Mouse (Mus musculus) lung, postnatal 0 days (tissue): Measurements from ENCODE around the gene Hsd17b1. TPM values are rescaled to one million over a fixed set of nuclear protein-coding genes. Genes with fewer than 3 reads are reported as not detected.

Experiments used
- ATAC-seq: fragments of 200-750 bp; cut with Nextera tagmentation; 2 replicates; pipeline ENCODE4 v1.8.0; 2017; ENCODE audit warnings: moderate library complexity
- DNase-seq: peaks from one replicate; pipeline ENCODE4 v3.0.0-alpha.2; 2016; ENCODE audit warnings: low spot score
- H3K27ac ChIP-seq: fragments of 300-500 bp; sonication (generic); 2 replicates; pipeline ENCODE4 v1.5.1; 2014; ENCODE audit warnings: antibody characterized with exemption, mild to moderate bottlenecking, low read length, mixed read lengths
- H3K27me3 ChIP-seq: fragments of 300-500 bp; sonication (generic); replicated peaks from 2 replicates; pipeline ENCODE4 v1.6.1; 2014; ENCODE audit warnings: low read length, mixed read lengths; ENCODE audit not compliant: insufficient read depth
- H3K36me3 ChIP-seq: fragments of 300-500 bp; sonication (generic); 2 replicates; pipeline ENCODE4 v1.6.1; 2014; ENCODE audit warnings: low read length, mixed read lengths; ENCODE audit not compliant: insufficient read depth
- H3K4me1 ChIP-seq: fragments of 300-500 bp; sonication (generic); 2 replicates; pipeline ENCODE4 v1.6.1; 2014; ENCODE audit warnings: antibody characterized with exemption, low read depth, low read length, mixed read lengths; ENCODE audit not compliant: insufficient read depth
- H3K4me2 ChIP-seq: fragments of 300-500 bp; sonication (generic); replicated peaks from 2 replicates; pipeline ENCODE4 v1.6.1; 2014; ENCODE audit warnings: low read depth, mild to moderate bottlenecking, low read length, moderate library complexity, mixed read lengths
- H3K4me3 ChIP-seq: fragments of 300-500 bp; sonication (generic); 2 replicates; pipeline ENCODE4 v1.5.1; 2014; ENCODE audit warnings: low read depth, low read length
- H3K9ac ChIP-seq: fragments of 300-500 bp; sonication (generic); replicated peaks from 2 replicates; pipeline ENCODE4 v1.6.1; 2014; ENCODE audit warnings: low read depth, mild to moderate bottlenecking
- H3K9me3 ChIP-seq: fragments of 300-500 bp; sonication (generic); 2 replicates; pipeline ENCODE4 v1.6.1; 2016; ENCODE audit warnings: low read length, mixed read lengths
- CTCF ChIP-seq: IDR thresholded peaks from 2 replicates; pipeline ENCODE4 v1.5.1; 2016; ENCODE audit warnings: antibody characterized with exemption, mild to moderate bottlenecking
- EP300 ChIP-seq: IDR thresholded peaks from 2 replicates; pipeline ENCODE4 v1.6.1; 2016; ENCODE audit warnings: antibody characterized with exemption, mild to moderate bottlenecking, control low read depth
- WGBS: fragments of 180-500 bp; shearing (Covaris S2); extraction: QIAGEN DNeasy Blood & Tissue Kit; methylation state at CpG from one replicate; pipeline ENCODE4 v1.1.7; 2014; 5-methylcytosine and 5-hydroxymethylcytosine counted together
- polyA plus RNA-seq: library from polyadenylated mRNA; unstranded; fragments of >200 nt; fragmentation: Nextera tagmentation; extraction: Ambion mirVana; gene quantifications from 2 replicates; pipeline ENCODE4 v1.2.1, GENCODE M21; 2015

Gene Hsd17b1
- polyA plus RNA-seq, 1 experiment from 2014 or later: 0.17 TPM

DNA sequence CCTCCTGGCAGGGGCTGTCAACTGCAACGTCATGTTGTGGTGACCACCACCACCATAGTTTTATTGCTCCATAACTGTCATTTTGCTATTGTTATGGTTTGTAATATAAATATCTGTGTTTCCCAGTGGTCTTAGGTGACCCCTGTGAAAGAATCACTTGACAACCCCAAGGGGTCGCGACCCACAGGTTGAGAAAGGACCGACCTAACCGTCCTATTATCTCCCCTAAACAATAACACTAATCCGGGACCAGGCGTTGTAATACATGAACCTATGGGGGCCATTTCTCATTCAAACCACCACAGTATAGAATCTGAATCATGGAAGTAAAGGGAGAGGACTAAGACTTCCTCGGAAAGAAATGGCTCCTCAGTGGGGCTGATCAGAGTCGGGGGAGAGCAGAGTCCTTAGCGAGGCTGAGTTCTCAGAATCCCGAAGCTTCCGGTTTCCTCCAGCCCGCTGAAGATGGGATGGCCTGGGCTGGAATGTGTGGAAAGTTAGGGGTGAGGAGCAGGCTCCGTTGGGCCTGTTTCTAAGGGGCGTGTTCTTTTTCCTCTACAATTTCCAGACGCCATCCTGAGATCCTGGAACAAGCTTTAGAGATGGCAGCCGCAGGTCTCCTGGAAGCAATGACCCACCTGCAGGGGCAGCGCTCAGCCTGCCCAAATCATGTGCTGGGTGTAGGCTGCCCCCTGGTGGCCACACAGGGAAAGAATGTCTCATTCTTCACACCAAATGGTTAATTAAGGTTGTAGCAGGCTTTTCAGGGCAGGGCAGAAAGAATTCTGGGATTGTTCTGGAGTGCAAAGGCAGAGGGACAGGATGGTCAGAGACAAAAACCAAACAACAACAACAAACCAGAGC lies 11.4 kb upstream of the Hsd17b1 start:
- Histone ChIP-seq H3K4me1 (peaks cover 30% of the 10 kb centered on the region), H3K36me3 (no peaks in the 10 kb centered on the region), H3K4me2 (peak overlapping the region; percentile 37; the same call in 1 of the 2 replicates), H3K27ac (peak overlapping the region; percentile 55), H3K4me3 (0 out of 2 replicates have a peak overlapping the region, but pooled peaks have one; percentile 2), H3K9ac (no peak overlapping the region), H3K27me3 (no peaks in the 10 kb centered on the region), H3K9me3 (no peaks in the 10 kb centered on the region)
- TF ChIP-seq CTCF (peak; percentile 99), EP300 (no peak)
- ATAC-seq: no peak
- peak; percentile 87 for DNase-seq
- WGBS: 18% methylated on average over 18 of the region's 18 CpGs

- no peak within 1 kb of the TSS for H3K27ac ChIP-seq
- TF ChIP-seq EP300: no peak
- ATAC-seq: peak; percentile 94
- H3K4me1 ChIP-seq: 0 out of 2 replicates have a peak, but pooled peaks cover 3% of the 10 kb centered on the region
- peak within 1 kb of the TSS; percentile 56 for H3K9ac ChIP-seq
- peak; percentile 96 for DNase-seq
- H3K9me3 ChIP-seq: no peaks in the 10 kb centered on the region
- H3K4me2 ChIP-seq: peak within 1 kb of the TSS; percentile 99
- H3K4me3 ChIP-seq: peak within 1 kb of the TSS; percentile 61
- 4% methylated on average over 35 of the region's 35 CpGs for WGBS
- no peaks in the 10 kb centered on the region for H3K36me3 ChIP-seq
- no peaks in the 10 kb centered on the region for H3K27me3 ChIP-seq
Observed at GRCm38 (mm10) chr11:101069391-101070188, 8.6 kb upstream of the Hsd17b1 start, which contains the start of gene Naglu. Gene Naglu (plus strand): TSS chr11:101070012.

- no peak overlapping the region for H3K27ac ChIP-seq
- H3K4me3 ChIP-seq: peak overlapping the region; percentile 61
- H3K4me1 ChIP-seq: 0 out of 2 replicates have a peak, but pooled peaks cover 3% of the 10 kb centered on the region
- H3K36me3 ChIP-seq: no peaks in the 10 kb centered on the region
- WGBS: under 1% methylated on average over 23 of the region's 36 CpGs
- no peaks in the 10 kb centered on the region for H3K9me3 ChIP-seq
- ATAC-seq: peak; percentile 67
- peak overlapping the region; percentile 56 for H3K9ac ChIP-seq
- no peaks in the 10 kb centered on the region for H3K27me3 ChIP-seq
- peak; percentile 42 for DNase-seq
- TF ChIP-seq CTCF (no peak), EP300 (no peak)
- peak overlapping the region; percentile 99 for H3K4me2 ChIP-seq
Observed at GRCm38 (mm10) chr11:101070189-101070527, 8.1 kb upstream of the Hsd17b1 start.

DNA sequence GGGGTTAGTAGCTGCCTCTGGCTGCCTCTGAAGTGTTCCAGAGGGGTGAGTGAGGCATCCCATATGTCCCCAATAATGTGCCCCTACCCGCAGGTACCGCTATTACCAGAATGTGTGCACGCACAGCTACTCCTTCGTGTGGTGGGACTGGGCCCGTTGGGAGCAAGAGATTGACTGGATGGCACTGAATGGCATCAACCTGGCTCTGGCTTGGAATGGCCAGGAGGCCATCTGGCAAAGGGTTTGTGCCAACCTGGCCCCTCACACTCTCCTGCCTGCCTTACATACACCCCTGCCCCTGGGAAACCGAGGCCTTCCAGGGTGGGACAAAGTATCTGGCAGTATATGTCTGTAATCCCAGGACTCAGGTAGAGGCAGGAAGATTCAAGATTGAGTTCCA lies 7.2 kb upstream of the Hsd17b1 start:
- no peak overlapping the region for H3K4me2 ChIP-seq
- H3K4me1 ChIP-seq: 0 out of 2 replicates have a peak, but pooled peaks cover 3% of the 10 kb centered on the region
- no peaks in the 10 kb centered on the region for H3K9me3 ChIP-seq
- H3K27me3 ChIP-seq: no peaks in the 10 kb centered on the region
- no peak overlapping the region for H3K4me3 ChIP-seq
- H3K9ac ChIP-seq: no peak overlapping the region
- WGBS: 72% methylated on average over 6 of the region's 6 CpGs
- DNase-seq (no peak), ATAC-seq (no peak)
- H3K27ac ChIP-seq: no peak overlapping the region
- TF ChIP-seq EP300 (no peak), CTCF (no peak)
- no peaks in the 10 kb centered on the region for H3K36me3 ChIP-seq

GRCm38 (mm10) chr11:101071810-101072428 lies 6.3 kb upstream of the Hsd17b1 start:
- DNase-seq (no peak), ATAC-seq (no peak)
- 66% methylated on average over 14 of the region's 14 CpGs for WGBS
- no peaks in the 10 kb centered on the region for H3K27me3 ChIP-seq
- H3K4me2 ChIP-seq: no peak overlapping the region
- H3K4me3 ChIP-seq: no peak overlapping the region
- TF ChIP-seq CTCF: no peak
- H3K9ac ChIP-seq: no peak overlapping the region
- H3K27ac ChIP-seq: no peak overlapping the region
- 0 out of 2 replicates have a peak, but pooled peaks cover 3% of the 10 kb centered on the region for H3K4me1 ChIP-seq
- no peaks in the 10 kb centered on the region for H3K36me3 ChIP-seq
- no peaks in the 10 kb centered on the region for H3K9me3 ChIP-seq

GRCm38 (mm10) chr11:101079746-101080145 lies 1.5 kb downstream of the Hsd17b1 start:
- Histone ChIP-seq H3K4me2 (no peak overlapping the region), H3K9me3 (no peaks in the 10 kb centered on the region), H3K36me3 (no peaks in the 10 kb centered on the region), H3K27me3 (peaks cover 15% of the 10 kb centered on the region), H3K9ac (no peak overlapping the region), H3K4me1 (peaks cover 8% of the 10 kb centered on the region), H3K27ac (no peak overlapping the region), H3K4me3 (no peak overlapping the region)
- WGBS: 4% methylated on average over 27 of the region's 27 CpGs
- TF ChIP-seq EP300 (no peak), CTCF (no peak)
- DNase-seq: no peak
- ATAC-seq: no peak
